Mouse (Mus musculus): ENCODE measurements at regions not wholly inside any gene's neighbourhood (a gene's known extent, or its start where the extent isn't known, plus 50 kb on each side); places are given as distances from the start of the nearest gene placed in this dataset.

DNA sequence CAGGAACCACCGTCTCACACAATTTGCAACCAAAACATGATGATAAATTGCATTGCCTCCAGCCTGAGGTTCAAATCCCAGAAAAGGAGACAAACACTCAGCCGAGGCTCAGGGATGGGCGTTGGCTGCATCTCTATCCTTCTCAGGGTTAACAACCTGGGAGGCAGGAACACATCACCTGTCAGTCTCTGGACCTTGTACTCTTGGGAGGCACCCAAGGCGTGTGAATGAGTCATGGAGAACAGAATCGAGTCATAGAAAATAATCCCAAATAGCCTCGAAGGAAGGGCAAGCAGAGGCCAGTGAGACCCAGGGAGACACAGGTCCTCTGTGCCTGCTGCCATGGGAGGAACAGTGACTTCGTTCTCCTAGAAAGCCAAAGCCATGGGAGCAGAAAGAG lies 121.0 kb upstream of the Lnx1 start:
- no peak for TF ChIP-seq CTCF (IDR thresholded peaks at IDR 0.05; ENCODE audit: low read depth, low read length)
- no peak for TF ChIP-seq POLR2A (IDR thresholded peaks at IDR 0.05; ENCODE audit: extremely low read depth, insufficient read depth, low read length)

Data from liver, adult 2 months (tissue).